Mouse (Mus musculus) left cerebral cortex, postnatal 25 days (tissue): ENCODE results near the gene Top3a. TPM values are rescaled to one million over a fixed set of nuclear protein-coding genes. Genes with fewer than 3 reads are reported as not detected.

Experiments
- DNase-seq, 2 experiments: peaks; one replicate each; pipeline ENCODE4 v3.0.0; 2022; ENCODE audit warnings: low spot score in 2 of 2, mixed read lengths in 1 of 2
- intact Hi-C: fragments of 180-260 bp; cut with DNase I; formaldehyde crosslinking; loops from one replicate; pipeline ENCODE4 v1.15.1; 2025
- total RNA-seq, 2 experiments: library from RNA; stranded (reverse); gene quantifications; 2 replicates each; pipeline ENCODE4 v1.2.3; 2021

Top3a gene
- total RNA-seq, 2 experiments from 2014 or later, result 4.2 to 5.1 TPM

- DNase-seq, result peak in 1 of 2 experiments; percentile 8
Measured at GRCm38 (mm10) chr11:60776107-60776828, 897 bp downstream of the Top3a start.

GRCm38 (mm10) chr11:60775578-60775977 is 1.6 kb downstream of the Top3a start:
- no peak for DNase-seq
- intact Hi-C loops, result loop anchor here (5.0 kb wide), 1 partner anchor 102 kb away; the partner anchor contains the start of gene Tmem11

More at GRCm38 (mm10) chr11:60776107-60776828, 897 bp downstream of the Top3a start:
- intact Hi-C loops, result loop anchor here (2.0 to 5.0 kb wide), 3 partner anchors 49 to 101 kb away; partner anchors contain the start of genes Dhrs7b, Flii and Tmem11

- no peak for DNase-seq
- intact Hi-C loops, result loop anchor here (5.0 kb wide), 1 partner anchor 102 kb away; the partner anchor contains the start of gene Tmem11
Measured at GRCm38 (mm10) chr11:60774841-60775240, 2.3 kb downstream of the Top3a start.

GRCm38 (mm10) chr11:60774158-60774689 is 2.9 kb downstream of the Top3a start:
- intact Hi-C loops, result no loop called here
- DNase-seq, result no peak

GRCm38 (mm10) chr11:60772161-60772560 is 5.0 kb downstream of the Top3a start:
- no peak for DNase-seq
- intact Hi-C loops, result no loop called here

- DNase-seq, result no peak
- intact Hi-C loops, result no loop called here
Measured at GRCm38 (mm10) chr11:60770776-60771175, 6.4 kb downstream of the Top3a start.

- no peak for DNase-seq
- intact Hi-C loops, result no loop called here
Measured at GRCm38 (mm10) chr11:60769322-60769721, 7.8 kb downstream of the Top3a start.

GRCm38 (mm10) chr11:60766969-60767368 is 10.2 kb downstream of the Top3a start:
- intact Hi-C loops, result no loop called here
- DNase-seq, result no peak

GRCm38 (mm10) chr11:60761681-60762080 is 15.5 kb downstream of the Top3a start:
- intact Hi-C loops, result no loop called here
- DNase-seq, result no peak

- peak; percentile 22 to 60 for DNase-seq
- intact Hi-C loops, result no loop called here
Measured at GRCm38 (mm10) chr11:60755570-60755969, 21.6 kb downstream of the Top3a start.

GRCm38 (mm10) chr11:60740321-60740720 is 36.8 kb downstream of the Top3a start:
- intact Hi-C loops, result no loop called here

GRCm38 (mm10) chr11:60737450-60737849 is 39.7 kb downstream of the Top3a start:
- intact Hi-C loops, result no loop called here
- DNase-seq, result no peak

More at GRCm38 (mm10) chr11:60740321-60740720, 36.8 kb downstream of the Top3a start:
- no peak for DNase-seq

- intact Hi-C loops, result no loop called here
- DNase-seq, result no peak
Measured at GRCm38 (mm10) chr11:60736491-60736890, 40.7 kb downstream of the Top3a start.

GRCm38 (mm10) chr11:60735191-60735590 is 42.0 kb downstream of the Top3a start:
- intact Hi-C loops, result no loop called here
- no peak for DNase-seq

GRCm38 (mm10) chr11:60734206-60734605 is 43.0 kb downstream of the Top3a start:
- intact Hi-C loops, result no loop called here

GRCm38 (mm10) chr11:60731251-60731650 is 45.9 kb downstream of the Top3a start:
- no peak for DNase-seq
- intact Hi-C loops, result no loop called here

More at GRCm38 (mm10) chr11:60734206-60734605, 43.0 kb downstream of the Top3a start:
- DNase-seq, result no peak

GRCm38 (mm10) chr11:60730169-60730568 is 47.0 kb downstream of the Top3a start:
- no peak for DNase-seq
- intact Hi-C loops, result no loop called here

- intact Hi-C loops, result no loop called here
- DNase-seq, result no peak
Measured at GRCm38 (mm10) chr11:60729217-60729641, 47.9 kb downstream of the Top3a start.

GRCm38 (mm10) chr11:60728260-60728761 is 48.9 kb downstream of the Top3a start, which contains the start of gene Mief2:
TSS of gene Mief2 (plus strand) at chr11:60728398.
- DNase-seq, result peak; percentile 95 to 98
- intact Hi-C loops, result no loop called here

- intact Hi-C loops, result loop anchor here (1.0 to 2.0 kb wide), 3 partner anchors 28 to 151 kb away; partner anchors contain the start of genes Llgl1, Smcr8 and Top3a
- DNase-seq, result peak in 1 of 2 experiments; percentile 12
Measured at GRCm38 (mm10) chr11:60727392-60728140, 49.6 kb downstream of the Top3a start.
